Mouse (Mus musculus): ENCODE measurements around the gene Car10.

- TF ChIP-seq CTCF (conservative IDR thresholded peaks at IDR 0.05; ENCODE audit: insufficient read depth, insufficient read length, low read depth, low read length) (no peak), POLR2A (IDR thresholded peaks at IDR 0.05; ENCODE audit: low read depth, low read length) (no peak)
These were observed 298.5 kb downstream of the Car10 start for GRCm38 (mm10) chr11:93396356-93396755.
